Mouse (Mus musculus) ovary, adult 10 weeks (tissue): ENCODE measurements around the gene Gpr135. TPM values are rescaled to one million over a fixed set of nuclear protein-coding genes. Genes with fewer than 3 reads are reported as not detected.

ENCODE experiments used
- polyA plus RNA-seq: library from polyadenylated mRNA; stranded (reverse); fragments of 350-450 nt; fragmentation: Illumina TruSeq; extraction: RNeasy Lipid Tissue Mini Kit (QIAGEN cat#74804); gene quantifications from one replicate; pipeline ENCODE4 v1.2.3, GENCODE M21; 2014

Gene Gpr135
- polyA plus RNA-seq: 2.5 TPM

DNA sequence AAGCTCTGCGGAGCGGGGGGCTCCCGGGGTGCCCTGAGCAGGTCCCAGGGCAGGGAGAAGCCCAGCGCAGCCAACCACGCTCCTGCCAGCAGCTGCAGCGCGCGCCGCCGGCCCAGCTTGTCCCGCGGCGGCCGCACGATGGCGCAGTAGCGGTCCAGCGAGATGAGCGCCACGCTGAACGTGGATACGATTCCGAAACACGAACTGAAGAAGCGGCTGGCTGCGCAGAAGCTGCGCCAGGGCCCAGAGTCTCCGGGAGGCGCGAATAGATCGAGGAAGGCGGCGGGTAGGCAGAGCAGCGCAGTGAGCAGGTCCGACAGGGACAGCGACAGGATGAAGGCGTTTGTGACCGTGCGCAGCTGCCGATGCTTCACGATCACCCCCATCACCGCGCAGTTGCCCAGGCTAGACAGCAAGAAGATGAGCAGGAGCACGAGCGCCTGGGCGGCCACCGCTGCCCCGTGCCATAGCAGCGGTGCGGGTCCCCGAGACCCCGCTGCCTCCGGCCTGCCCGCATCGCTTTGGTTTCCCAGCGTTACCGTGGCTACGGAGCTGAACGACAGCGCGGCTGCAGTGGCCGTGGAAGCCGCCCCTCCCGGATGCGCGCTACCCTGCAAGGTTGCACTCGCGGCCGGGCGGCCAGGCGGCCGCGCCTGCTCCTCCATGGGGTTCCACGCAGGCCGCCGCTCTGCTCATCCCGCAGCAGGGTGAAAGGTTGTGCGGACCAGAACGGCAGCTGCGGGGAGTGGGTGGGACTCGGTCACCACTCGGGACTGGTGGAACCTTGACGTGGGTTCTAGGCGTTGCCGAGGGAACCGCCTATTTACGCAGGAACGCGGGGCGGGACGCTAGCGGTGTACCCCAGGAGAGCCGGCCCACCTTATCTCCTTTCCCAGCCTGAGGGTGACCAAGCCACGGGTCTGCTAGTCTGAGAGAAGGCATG, at the start of gene Gpr135:
TSS of gene Gpr135 (minus strand) at position 799 of the 943 bp plus-strand sequence.

DNA sequence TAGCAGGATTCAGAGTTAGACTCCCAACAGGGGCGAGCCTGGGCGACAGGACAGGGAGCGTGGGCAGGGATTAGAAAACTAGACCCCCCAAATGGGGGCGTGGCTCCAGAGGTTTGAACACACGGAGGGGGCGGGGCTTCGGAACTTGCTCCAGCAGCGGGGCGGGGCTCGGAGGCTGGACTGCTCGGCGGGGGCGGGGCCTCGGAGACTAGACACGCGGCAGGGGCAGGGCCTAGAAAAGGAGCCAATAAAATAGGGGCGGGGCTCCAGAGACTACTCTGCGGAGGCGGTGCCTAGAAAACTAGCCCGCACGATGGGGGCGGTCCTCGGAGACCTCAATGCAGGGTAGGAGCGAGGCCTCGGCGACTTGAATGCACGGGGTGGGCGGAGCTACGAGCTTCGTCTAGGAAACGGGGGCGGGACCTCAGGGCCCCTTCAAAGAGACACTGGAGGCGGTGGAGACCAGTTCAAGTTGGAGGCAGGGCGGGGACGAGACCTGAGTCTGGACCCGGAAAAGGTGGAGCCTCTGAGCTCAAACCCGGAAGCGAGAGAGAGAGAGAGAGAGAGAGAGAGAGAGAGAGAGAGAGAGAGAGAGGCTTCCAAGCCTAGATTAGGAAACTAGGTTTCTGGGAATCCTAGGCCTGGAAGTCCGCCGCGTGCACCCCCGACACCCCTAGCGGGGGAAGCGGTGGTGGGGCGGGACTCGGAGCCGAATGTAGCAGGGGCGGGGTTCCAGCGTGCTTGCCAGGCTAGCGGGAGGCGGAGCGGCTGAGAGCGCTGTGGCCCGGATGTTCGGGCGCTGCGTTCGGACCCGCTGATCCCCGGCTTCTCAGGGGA, 14.6 kb upstream of the Gpr135 start, which contains the start of the genes L3hypdh and Jkamp:
TSS of gene L3hypdh (minus strand) at position 111 of the 837 bp plus-strand sequence.
TSS of gene Jkamp (plus strand) at position 261 of the 837 bp plus-strand sequence.

Other genes starting within 250 kb of the Gpr135 start
- 41.3 TPM for gene Daam1, start 240.0 kb downstream of the Gpr135 start, polyA plus RNA-seq
- gene L3hypdh, start 14.3 kb upstream of the Gpr135 start, polyA plus RNA-seq: 29.5 TPM
- gene Jkamp, start 14.5 kb upstream of the Gpr135 start, polyA plus RNA-seq: 57.5 TPM
- not detected for gene Ccdc175, start 113.9 kb upstream of the Gpr135 start, polyA plus RNA-seq